Mouse (Mus musculus) kidney, postnatal 36 days (tissue): ENCODE results near the gene Slc6a9.

ENCODE experiments used
- DNase-seq, 2 experiments: peaks; one replicate each; pipeline ENCODE4 v3.0.0; 2021 to 2022; ENCODE audit warnings: mixed read lengths in 2 of 2

Gene Slc6a9

GRCm38 (mm10) chr4:117914031-117914430 lies 79.7 kb downstream of the Slc6a9 start:
- DNase-seq = no peak

- DNase-seq = peak; percentile 90 to 95
These were observed 80.5 kb downstream of the Slc6a9 start, which contains the start of gene Ipo13 for GRCm38 (mm10) chr4:117914591-117915442. Gene Ipo13 (minus strand): TSS chr4:117914999.

- DNase-seq = peak in 1 of 2 experiments; percentile 31
These were observed 81.3 kb downstream of the Slc6a9 start for GRCm38 (mm10) chr4:117915489-117916105.

- DNase-seq = no peak
These were observed 82.1 kb downstream of the Slc6a9 start for GRCm38 (mm10) chr4:117916386-117916785.

GRCm38 (mm10) chr4:117917402-117917801 lies 83.1 kb downstream of the Slc6a9 start:
- no peak for DNase-seq

- DNase-seq = no peak
These were observed 83.5 kb downstream of the Slc6a9 start for GRCm38 (mm10) chr4:117917847-117918246.

- peak; percentile 34 to 68 for DNase-seq
These were observed 84.0 kb downstream of the Slc6a9 start for GRCm38 (mm10) chr4:117918261-117918660.

GRCm38 (mm10) chr4:117918762-117919161 lies 84.5 kb downstream of the Slc6a9 start:
- DNase-seq = no peak

- DNase-seq = no peak
These were observed 87.1 kb downstream of the Slc6a9 start for GRCm38 (mm10) chr4:117921358-117921757.

- no peak for DNase-seq
These were observed 89.1 kb downstream of the Slc6a9 start for GRCm38 (mm10) chr4:117923450-117923849.
